Mouse (Mus musculus) cerebellum, postnatal 10 days (tissue): ENCODE measurements around the gene Commd1.

Experiments used
- DNase-seq, 2 experiments: peaks; one replicate each; pipeline ENCODE4 v3.0.0; 2021; ENCODE audit warnings: mixed read lengths in 2 of 2

Gene Commd1

DNA sequence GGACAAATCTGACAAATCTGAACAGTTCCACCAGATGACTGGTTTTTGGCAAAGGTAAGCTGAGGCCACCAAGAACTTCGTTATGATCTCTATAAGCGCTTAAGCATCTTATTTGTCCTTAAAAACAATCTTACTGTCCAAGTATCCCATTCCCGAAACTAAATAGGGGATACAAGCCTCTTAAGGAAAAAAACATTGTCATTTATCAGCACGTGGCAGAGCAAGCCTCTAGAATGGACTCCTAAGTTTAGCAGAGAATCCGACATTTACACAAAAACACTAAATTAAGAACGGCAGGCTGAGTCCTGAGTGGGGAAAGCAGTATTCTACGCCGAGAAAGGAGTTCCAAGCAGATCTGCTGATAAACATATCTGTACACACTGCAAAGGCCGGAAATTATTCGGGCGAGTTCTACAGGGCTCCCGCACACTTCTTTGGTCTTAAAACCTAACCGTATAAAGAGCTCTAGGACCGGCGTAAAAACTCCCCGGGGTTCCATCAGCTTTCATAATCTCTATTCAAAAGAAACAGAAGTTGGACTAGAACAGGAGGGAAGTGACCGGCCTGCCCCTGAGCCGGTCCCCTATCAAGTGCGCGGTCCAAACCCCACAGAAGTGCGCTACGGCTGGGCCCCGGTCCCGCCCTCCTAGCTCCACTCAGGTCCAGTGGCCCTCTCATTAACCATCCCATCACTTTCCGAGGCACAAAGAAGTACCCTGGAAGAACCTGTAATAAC, 124.3 kb downstream of the Commd1 start:
- DNase-seq = no peak

DNA sequence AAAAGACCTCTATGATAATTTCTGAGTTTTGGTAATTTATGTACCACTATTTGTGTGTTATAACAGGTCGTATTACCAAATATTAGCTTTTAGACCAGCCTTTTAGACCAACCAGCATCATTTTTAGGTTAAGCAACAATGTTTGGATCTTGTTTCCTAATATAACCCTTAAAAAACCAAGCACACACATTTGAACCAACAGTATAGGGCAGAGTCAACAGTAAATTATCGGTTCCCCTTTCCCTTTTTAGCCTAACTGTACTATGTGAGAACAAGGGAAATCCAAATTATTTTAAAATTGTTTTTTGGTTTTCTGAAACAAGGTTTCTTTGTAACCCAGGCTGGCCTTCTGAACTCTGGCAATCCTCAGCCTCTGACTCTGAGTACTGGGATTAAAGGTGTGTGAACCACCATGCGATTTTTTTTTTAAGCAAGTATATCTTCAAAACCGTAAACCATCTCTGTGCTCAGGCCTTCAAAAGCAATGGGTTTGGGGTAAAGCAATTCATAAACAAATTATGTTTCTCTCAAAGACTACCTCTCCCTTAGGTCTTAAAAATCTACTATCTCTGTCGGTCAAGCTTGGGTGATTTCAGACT, 125.0 kb downstream of the Commd1 start:
- no peak for DNase-seq

DNA sequence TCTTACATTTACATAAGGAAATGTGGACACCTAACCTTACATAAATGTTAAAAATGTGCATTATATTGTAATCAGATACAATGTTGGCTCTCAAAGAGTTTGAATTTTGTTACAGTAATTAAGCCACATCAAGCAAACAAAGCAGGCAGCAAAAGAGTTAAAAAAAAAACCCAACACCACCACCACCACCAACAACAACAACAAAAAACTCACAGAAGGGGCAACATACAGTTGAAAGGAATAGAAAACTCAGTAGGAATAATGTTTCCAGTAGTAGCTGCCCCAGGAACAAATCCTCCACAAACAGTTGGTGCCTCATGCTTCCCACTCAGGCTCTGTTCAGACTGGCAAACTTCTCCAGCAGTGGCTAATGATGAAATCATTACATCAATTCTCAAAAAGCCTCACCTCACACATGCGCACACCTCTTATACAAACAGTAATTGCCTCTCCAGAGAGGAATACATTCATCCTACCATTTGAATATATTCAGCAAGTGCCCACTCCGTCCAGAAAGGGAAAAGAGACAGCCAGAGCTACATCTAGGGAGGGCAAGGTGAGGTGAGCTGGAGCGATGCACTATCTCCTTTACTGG, 125.7 kb downstream of the Commd1 start:
- no peak for DNase-seq

DNA sequence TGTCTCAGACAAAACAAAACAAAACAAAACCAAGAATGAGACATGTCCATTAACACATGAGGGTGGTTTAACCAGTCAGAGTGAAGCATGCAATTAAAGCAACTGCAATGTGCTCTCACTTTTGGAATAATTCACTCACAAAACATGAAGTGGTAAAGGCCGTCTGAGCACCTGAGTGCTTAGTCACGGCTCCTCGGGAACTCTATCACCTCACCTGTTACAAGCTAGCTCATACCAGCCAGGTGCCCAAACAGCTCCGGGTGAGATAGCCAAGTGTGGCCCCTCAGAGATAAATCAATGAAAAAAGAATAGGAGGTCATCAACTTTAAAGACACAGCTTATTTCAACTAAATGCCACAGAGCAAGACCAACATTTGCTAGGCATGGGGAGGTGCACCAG, 127.6 kb downstream of the Commd1 start:
- no peak for DNase-seq

DNA sequence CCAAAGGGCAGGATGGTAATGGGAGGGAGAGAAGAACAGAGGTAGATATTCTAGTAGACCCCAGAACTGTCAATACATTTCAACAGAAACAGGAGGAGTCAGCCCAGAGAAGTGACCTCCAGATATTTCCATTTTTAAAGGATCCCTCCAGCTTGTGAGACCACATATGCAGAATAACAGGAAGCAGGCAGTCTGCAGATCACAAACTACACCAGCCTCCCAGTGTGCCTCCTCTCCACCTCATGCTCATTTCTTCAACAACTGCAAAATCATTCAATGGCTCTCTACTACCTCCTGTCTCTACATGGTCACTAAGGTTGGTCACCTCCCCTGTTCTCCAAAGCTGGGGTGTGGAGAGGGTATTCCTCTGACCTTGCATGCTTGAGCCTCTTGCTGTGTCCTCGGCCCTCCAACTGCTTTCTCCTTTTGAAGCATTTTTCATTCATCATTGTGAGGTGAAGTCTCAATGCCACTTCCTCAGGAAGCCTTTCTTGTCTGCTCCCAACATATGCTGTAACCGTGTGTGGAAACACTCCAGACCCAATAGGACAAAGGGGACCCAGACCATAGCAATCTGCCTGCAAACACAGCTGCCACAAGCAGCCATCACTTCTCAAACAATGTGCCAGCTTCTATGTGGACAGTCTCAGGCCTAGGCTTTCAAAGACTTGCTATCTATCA, 128.6 kb downstream of the Commd1 start:
- no peak for DNase-seq

DNA sequence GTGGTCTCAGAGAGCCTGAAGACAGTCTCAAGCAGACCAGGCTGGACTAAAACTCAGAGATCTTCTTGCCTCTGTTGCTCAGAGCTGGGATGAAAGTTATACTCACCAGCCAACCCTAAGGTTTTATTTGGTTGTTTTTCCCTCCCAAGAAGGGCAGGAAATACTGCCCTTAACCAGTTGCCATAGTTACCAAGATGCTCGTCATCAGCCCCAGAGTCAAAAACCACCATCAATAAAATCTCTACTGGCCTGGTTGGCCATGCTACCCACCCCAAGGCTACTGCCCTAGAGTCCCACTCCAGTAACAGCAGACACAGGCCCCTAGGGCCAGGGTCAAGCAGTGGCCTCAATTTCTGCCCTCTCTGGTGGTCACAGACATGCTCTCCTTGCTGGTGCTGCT, 129.7 kb downstream of the Commd1 start:
- DNase-seq = no peak

DNA sequence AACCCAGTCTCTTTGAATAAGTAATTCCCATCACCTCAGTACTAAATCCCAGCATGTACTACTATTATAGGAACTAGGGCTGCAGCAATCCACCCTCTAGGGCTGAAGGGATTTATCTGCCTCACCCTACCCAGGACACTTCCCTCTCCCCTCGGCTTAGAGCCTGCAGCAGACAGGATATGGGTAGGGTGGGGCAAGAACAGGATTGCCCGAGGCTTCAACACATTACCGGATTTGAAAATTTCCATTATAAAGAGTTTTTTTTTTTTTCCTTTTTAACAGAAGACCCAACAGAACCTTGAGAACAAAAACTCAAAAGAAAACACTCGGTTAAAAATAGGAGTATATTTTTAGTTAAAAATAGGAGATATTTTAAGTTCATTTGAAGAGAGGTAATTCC, 130.8 kb downstream of the Commd1 start:
- no peak for DNase-seq

DNA sequence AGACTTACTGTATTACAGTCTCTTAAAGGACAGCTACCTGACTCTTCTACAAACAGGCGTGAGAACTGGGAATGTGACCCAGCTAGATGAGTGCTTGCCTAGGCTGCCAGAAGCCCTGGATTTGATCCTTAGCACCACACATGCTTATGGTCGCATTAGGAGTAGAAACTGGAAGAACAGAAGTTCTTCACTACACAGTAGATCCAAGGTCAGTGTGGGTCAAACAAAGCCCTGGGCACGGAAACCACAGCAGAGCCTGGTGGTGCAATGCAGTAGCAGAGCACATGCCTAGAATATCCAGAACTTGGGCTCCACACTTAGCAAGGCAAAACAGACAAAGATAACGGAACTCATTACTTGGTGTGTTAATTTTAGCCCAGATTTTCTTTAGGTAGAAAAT, 132.1 kb downstream of the Commd1 start:
- no peak for DNase-seq

DNA sequence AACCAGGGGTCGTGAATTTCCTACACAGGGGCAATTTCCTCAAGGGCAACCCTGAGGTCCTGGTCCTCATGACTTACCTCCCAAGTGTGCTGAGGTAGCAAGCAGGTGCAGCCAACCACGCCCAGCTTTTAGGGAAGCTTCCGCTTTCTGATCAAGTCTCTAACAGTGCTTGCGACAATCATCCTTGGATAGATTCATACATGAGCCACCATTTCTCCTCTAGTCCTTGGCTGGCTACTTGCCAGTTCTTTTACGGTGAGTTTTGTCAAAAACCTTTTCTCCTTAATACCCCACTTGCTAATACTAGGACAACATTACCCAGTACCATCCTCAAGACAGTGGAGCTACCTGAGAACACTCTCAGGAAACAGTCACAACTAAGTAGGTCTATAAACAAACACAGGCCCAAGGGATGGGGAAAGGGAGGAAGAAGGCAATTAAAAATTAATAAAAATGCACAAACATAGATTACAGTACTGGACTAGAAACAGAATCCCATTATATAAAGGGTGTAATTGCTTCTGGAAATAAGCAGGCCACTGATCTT, 133.5 kb downstream of the Commd1 start:
- DNase-seq = no peak

DNA sequence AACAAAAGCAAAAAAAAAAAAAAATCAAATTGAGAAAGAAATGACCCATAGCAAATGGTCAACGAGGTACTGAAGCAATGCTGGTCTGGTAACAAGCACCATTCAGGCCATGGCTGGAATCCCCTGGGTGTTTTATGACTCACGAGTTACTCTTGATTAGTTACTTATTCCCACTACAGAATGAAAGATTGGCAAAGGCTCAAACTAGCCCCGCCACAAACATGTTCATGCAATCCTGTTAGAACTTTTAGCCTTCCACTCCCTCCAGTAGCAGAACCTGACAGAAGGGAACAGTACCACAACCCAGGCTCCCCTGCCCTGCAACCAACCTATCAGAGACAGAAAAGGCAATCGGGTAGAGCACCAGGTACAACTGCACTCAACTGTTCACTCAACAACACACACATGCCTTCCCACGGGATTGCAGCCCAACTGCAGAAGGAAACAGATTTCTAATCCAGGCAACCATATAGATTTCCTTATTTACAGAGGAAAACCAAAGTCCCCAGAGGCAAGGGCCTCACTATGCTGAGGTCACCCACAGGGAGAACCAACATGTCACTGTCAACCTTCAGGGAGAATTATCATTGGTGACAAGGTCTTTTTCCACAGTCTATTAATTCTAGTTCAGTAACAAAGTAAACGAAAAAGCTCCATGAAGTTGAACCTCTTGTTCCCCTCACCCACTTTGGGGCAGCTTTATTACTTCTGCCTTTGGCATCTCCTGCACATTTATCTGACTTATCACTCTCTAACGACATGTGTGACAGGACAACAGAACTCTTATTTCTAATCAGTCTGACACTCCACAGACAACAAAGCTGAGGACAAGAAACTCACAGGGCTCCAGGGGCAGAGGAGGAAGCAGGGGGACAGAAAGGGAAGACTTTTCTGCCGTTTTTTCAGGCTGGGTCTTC, 134.2 kb downstream of the Commd1 start:
- DNase-seq = no peak

DNA sequence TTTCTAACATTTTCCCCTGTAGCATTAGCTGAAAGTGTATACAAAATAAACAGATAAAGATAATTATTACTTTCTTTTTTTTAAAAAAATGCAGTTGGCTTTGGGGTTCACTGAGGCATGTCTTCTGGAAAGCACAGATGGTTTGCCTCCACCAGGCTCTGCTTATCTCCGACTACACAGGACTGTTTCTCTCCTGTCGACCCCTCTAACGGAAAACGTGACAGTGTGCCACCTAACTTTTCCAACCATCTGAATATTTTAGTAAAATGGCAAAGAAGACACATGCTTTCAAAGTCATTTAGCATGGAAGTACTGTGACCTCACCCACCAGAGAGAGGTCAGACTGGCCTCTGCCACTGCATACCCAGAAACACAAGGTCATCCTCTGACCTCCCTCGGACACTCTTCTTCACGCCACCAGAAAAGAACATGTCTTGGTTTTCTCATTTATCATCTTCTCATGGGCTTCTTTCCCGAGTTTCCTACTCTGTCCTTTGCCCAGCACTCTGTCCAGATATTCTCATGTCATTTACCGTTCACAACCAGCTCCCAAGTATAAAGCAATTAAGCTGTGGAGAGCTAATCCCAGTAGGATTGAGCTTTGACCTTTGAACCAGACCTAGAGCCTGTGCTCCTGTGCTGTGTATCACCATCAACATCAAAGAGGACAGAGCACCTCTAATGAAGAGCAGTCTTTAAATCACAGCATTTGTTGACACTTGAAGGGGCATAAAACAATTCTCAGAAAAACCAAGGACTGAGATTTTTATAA, 135.0 kb downstream of the Commd1 start:
- no peak for DNase-seq
